Mouse (Mus musculus): ENCODE measurements around the gene Fen1. TPM values are rescaled to one million over a fixed set of nuclear protein-coding genes. Genes with fewer than 3 reads are reported as not detected.

Gene Fen1
- total RNA-seq, 2 experiments from 2014 or later: 10.4 to 12.5 TPM

Small RNA genes lying within 50 kb of the gene (microRNA-seq; reads per million reads assigned to microRNA genes)
- gene Mir6993: 1.1 to 3.5 reads per million in 2 experiments

Other genes starting within 250 kb of the Fen1 start
- 1,000 to 10,000 TPM; 2,066 to 2,109 TPM for gene Fth1, start 223.6 kb downstream of the Fen1 start, total RNA-seq (2021)
- 1 to 10 TPM; 1.9 to 3.0 TPM for gene Best1, start 202.5 kb downstream of the Fen1 start, total RNA-seq (2021)
- gene Rab3il1, start 202.5 kb downstream of the Fen1 start, total RNA-seq (2021): 10 to 100 TPM; 13.9 to 14.5 TPM
- gene Fads3, start 162.6 kb downstream of the Fen1 start, total RNA-seq (2021): 10 to 100 TPM; 49.1 to 54.6 TPM
- 100 to 1,000 TPM; 276 to 282 TPM for gene Fads2, start 102.4 kb downstream of the Fen1 start, total RNA-seq (2021)
- 100 to 1,000 TPM; 180 to 185 TPM for gene Fads1, start 21.3 kb downstream of the Fen1 start, total RNA-seq (2021)
- gene Tmem258, start 155 bp downstream of the Fen1 start, total RNA-seq (2021): 100 to 1,000 TPM in 1 of 2 experiments, 10 to 100 TPM in 1; 90.7 to 113 TPM
- gene Myrf, start 36.6 kb upstream of the Fen1 start, total RNA-seq (2021): 1 to 10 TPM; 8.0 to 9.5 TPM
- gene Dagla, start 100.7 kb upstream of the Fen1 start, total RNA-seq (2021): 100 to 1,000 TPM; 102 TPM
- 100 to 1,000 TPM; 210 to 226 TPM for gene Syt7, start 184.9 kb upstream of the Fen1 start, total RNA-seq (2021)